Mouse (Mus musculus): ENCODE results near the gene Clec12b. TPM values are rescaled to one million over a fixed set of nuclear protein-coding genes. Genes with fewer than 3 reads are reported as not detected.

Gene Clec12b
- polyA plus RNA-seq, 1 experiment, result not detected

- 74% methylated on average over 1 of the region's 1 CpGs for WGBS
- no peak for TF ChIP-seq POLR2A (IDR thresholded peaks at IDR 0.05; ENCODE audit: borderline replicate concordance, control insufficient read depth, low read depth, low read length)
- Histone ChIP-seq H3K4me1 (ENCODE audit: control insufficient read depth, insufficient read depth, low read length) (no peaks in the 10 kb centered on the region; the same call in 1 of the 2 replicates), H3K27ac (ENCODE audit: control insufficient read depth, insufficient read depth, low read depth, low read length, poor library complexity) (no peak overlapping the region), H3K4me3 (replicated peaks; ENCODE audit: control insufficient read depth, low read depth, low read length) (no peak overlapping the region)
Measured at GRCm38 (mm10) chr6:129414177-129414576, 28.5 kb upstream of the Clec12b start.

GRCm38 (mm10) chr6:129408562-129408961 lies 22.9 kb upstream of the Clec12b start, which contains the start of gene Clec9a:
Gene Clec9a (plus strand): TSS chr6:129408862.
- H3K4me1 ChIP-seq (ENCODE audit: control insufficient read depth, insufficient read depth, low read length), result no peaks in the 10 kb centered on the region; the same call in 1 of the 2 replicates
- TF ChIP-seq POLR2A (IDR thresholded peaks at IDR 0.05; ENCODE audit: borderline replicate concordance, control insufficient read depth, low read depth, low read length), result no peak
- TF ChIP-seq CTCF (IDR thresholded peaks at IDR 0.05; ENCODE audit: control insufficient read depth, insufficient read depth, low read length), result no peak
- no peak within 1 kb of the TSS for H3K27ac ChIP-seq (ENCODE audit: control insufficient read depth, insufficient read depth, low read depth, low read length, poor library complexity)
- no peak within 1 kb of the TSS for H3K4me3 ChIP-seq (replicated peaks; ENCODE audit: control insufficient read depth, low read depth, low read length)
- 71% methylated on average over 2 of the region's 2 CpGs for WGBS

- no peaks in the 10 kb centered on the region; the same call in 1 of the 2 replicates for H3K4me1 ChIP-seq (ENCODE audit: control insufficient read depth, insufficient read depth, low read length)
- 6% methylated on average over 2 of the region's 2 CpGs for WGBS
- H3K27ac ChIP-seq (ENCODE audit: control insufficient read depth, insufficient read depth, low read depth, low read length, poor library complexity), result no peak overlapping the region
Measured at GRCm38 (mm10) chr6:129407324-129407723, 21.6 kb upstream of the Clec12b start.

GRCm38 (mm10) chr6:129405999-129406398 lies 20.3 kb upstream of the Clec12b start:
- Histone ChIP-seq H3K27ac (ENCODE audit: control insufficient read depth, insufficient read depth, low read depth, low read length, poor library complexity) (no peak overlapping the region), H3K4me3 (replicated peaks; ENCODE audit: control insufficient read depth, low read depth, low read length) (no peak overlapping the region), H3K4me1 (ENCODE audit: control insufficient read depth, insufficient read depth, low read length) (no peaks in the 10 kb centered on the region; the same call in 1 of the 2 replicates)
- TF ChIP-seq POLR2A (IDR thresholded peaks at IDR 0.05; ENCODE audit: borderline replicate concordance, control insufficient read depth, low read depth, low read length), result no peak

More at GRCm38 (mm10) chr6:129407324-129407723, 21.6 kb upstream of the Clec12b start:
- no peak for TF ChIP-seq POLR2A (IDR thresholded peaks at IDR 0.05; ENCODE audit: borderline replicate concordance, control insufficient read depth, low read depth, low read length)
- no peak for TF ChIP-seq CTCF (IDR thresholded peaks at IDR 0.05; ENCODE audit: control insufficient read depth, insufficient read depth, low read length)
- H3K4me3 ChIP-seq (replicated peaks; ENCODE audit: control insufficient read depth, low read depth, low read length), result no peak overlapping the region

GRCm38 (mm10) chr6:129403391-129403790 lies 17.7 kb upstream of the Clec12b start:
- WGBS, result 56% methylated on average over 6 of the region's 6 CpGs
- Histone ChIP-seq H3K27ac (ENCODE audit: control insufficient read depth, insufficient read depth, low read depth, low read length, poor library complexity) (no peak overlapping the region), H3K4me3 (replicated peaks; ENCODE audit: control insufficient read depth, low read depth, low read length) (no peak overlapping the region), H3K4me1 (ENCODE audit: control insufficient read depth, insufficient read depth, low read length) (no peaks in the 10 kb centered on the region; the same call in 1 of the 2 replicates)
- no peak for TF ChIP-seq POLR2A (IDR thresholded peaks at IDR 0.05; ENCODE audit: borderline replicate concordance, control insufficient read depth, low read depth, low read length)
- no peak for TF ChIP-seq CTCF (IDR thresholded peaks at IDR 0.05; ENCODE audit: control insufficient read depth, insufficient read depth, low read length)

- no peak for TF ChIP-seq POLR2A (IDR thresholded peaks at IDR 0.05; ENCODE audit: borderline replicate concordance, control insufficient read depth, low read depth, low read length)
- H3K4me3 ChIP-seq (replicated peaks; ENCODE audit: control insufficient read depth, low read depth, low read length), result no peak overlapping the region
- H3K27ac ChIP-seq (ENCODE audit: control insufficient read depth, insufficient read depth, low read depth, low read length, poor library complexity), result no peak overlapping the region
- 77% methylated on average over 2 of the region's 2 CpGs for WGBS
- no peaks in the 10 kb centered on the region for H3K4me1 ChIP-seq (ENCODE audit: control insufficient read depth, insufficient read depth, low read length)
Measured at GRCm38 (mm10) chr6:129402404-129402803, 16.7 kb upstream of the Clec12b start.

GRCm38 (mm10) chr6:129399945-129400344 lies 14.3 kb upstream of the Clec12b start:
- WGBS, result 34% methylated on average over 6 of the region's 6 CpGs
- Histone ChIP-seq H3K27ac (ENCODE audit: control insufficient read depth, insufficient read depth, low read depth, low read length, poor library complexity) (no peak overlapping the region; the same call in 1 of the 2 replicates), H3K4me1 (ENCODE audit: control insufficient read depth, insufficient read depth, low read length) (no peaks in the 10 kb centered on the region), H3K4me3 (replicated peaks; ENCODE audit: control insufficient read depth, low read depth, low read length) (no peak overlapping the region)
- TF ChIP-seq CTCF (IDR thresholded peaks at IDR 0.05; ENCODE audit: control insufficient read depth, insufficient read depth, low read length) (no peak), POLR2A (IDR thresholded peaks at IDR 0.05; ENCODE audit: borderline replicate concordance, control insufficient read depth, low read depth, low read length) (no peak)

GRCm38 (mm10) chr6:129396997-129397396 lies 11.3 kb upstream of the Clec12b start, which contains the start of gene Clec1b:
Gene Clec1b (plus strand): TSS chr6:129397297.
- H3K4me1 ChIP-seq (ENCODE audit: control insufficient read depth, insufficient read depth, low read length), result no peaks in the 10 kb centered on the region
- TF ChIP-seq POLR2A (IDR thresholded peaks at IDR 0.05; ENCODE audit: borderline replicate concordance, control insufficient read depth, low read depth, low read length) (no peak), CTCF (IDR thresholded peaks at IDR 0.05; ENCODE audit: control insufficient read depth, insufficient read depth, low read length) (no peak)
- WGBS, result 70% methylated on average over 8 of the region's 8 CpGs
- H3K27ac ChIP-seq (ENCODE audit: control insufficient read depth, insufficient read depth, low read depth, low read length, poor library complexity), result no peak within 1 kb of the TSS
- H3K4me3 ChIP-seq (replicated peaks; ENCODE audit: control insufficient read depth, low read depth, low read length), result no peak within 1 kb of the TSS

- WGBS, result 61% methylated on average over 6 of the region's 6 CpGs
- no peak overlapping the region for H3K4me3 ChIP-seq (replicated peaks; ENCODE audit: control insufficient read depth, low read depth, low read length)
- TF ChIP-seq CTCF (IDR thresholded peaks at IDR 0.05; ENCODE audit: control insufficient read depth, insufficient read depth, low read length), result no peak
- TF ChIP-seq POLR2A (IDR thresholded peaks at IDR 0.05; ENCODE audit: borderline replicate concordance, control insufficient read depth, low read depth, low read length), result no peak
Measured at GRCm38 (mm10) chr6:129393732-129394131, 8.1 kb upstream of the Clec12b start.

More at GRCm38 (mm10) chr6:129393732-129394131, 8.1 kb upstream of the Clec12b start:
- Histone ChIP-seq H3K27ac (ENCODE audit: control insufficient read depth, insufficient read depth, low read depth, low read length, poor library complexity) (no peak overlapping the region), H3K4me1 (ENCODE audit: control insufficient read depth, insufficient read depth, low read length) (no peaks in the 10 kb centered on the region)

Data from bone marrow, adult 2 months (tissue).